Mouse (Mus musculus) stomach, embryonic 16.5 days (tissue): ENCODE results near the gene Ccdc152. TPM values are rescaled to one million over a fixed set of nuclear protein-coding genes. Genes with fewer than 3 reads are reported as not detected.

ENCODE experiments used
- ATAC-seq: fragments of 200-750 bp; cut with Nextera tagmentation; 2 replicates; pipeline ENCODE4 v1.8.0; 2017; ENCODE audit warnings: moderate number of reproducible peaks, moderate TSS enrichment; ENCODE audit not compliant: insufficient read depth, low FRiP score
- H3K27ac ChIP-seq: fragments of 300-500 bp; sonication (generic); 2 replicates; pipeline ENCODE4 v1.5.1; 2014; ENCODE audit warnings: low read length
- H3K27me3 ChIP-seq: fragments of 300-500 bp; sonication (generic); 2 replicates; pipeline ENCODE4 v1.6.1; 2014; ENCODE audit warnings: low read length, control low read depth, mixed read lengths; ENCODE audit not compliant: control insufficient read depth, insufficient read depth
- H3K36me3 ChIP-seq: fragments of 300-500 bp; sonication (generic); 2 replicates; pipeline ENCODE4 v1.6.1; 2014; ENCODE audit warnings: low read length; ENCODE audit not compliant: control insufficient read depth, insufficient read depth
- H3K4me1 ChIP-seq: fragments of 300-500 bp; sonication (generic); 2 replicates; pipeline ENCODE4 v1.6.1; 2014; ENCODE audit warnings: low read length, control low read depth, mixed read lengths; ENCODE audit not compliant: control insufficient read depth, insufficient read depth
- H3K4me2 ChIP-seq: fragments of 300-500 bp; sonication (generic); 2 replicates; pipeline ENCODE4 v1.6.1; 2014; ENCODE audit warnings: low read depth, low read length, mixed read lengths
- H3K4me3 ChIP-seq: fragments of 300-500 bp; sonication (generic); replicated peaks from 2 replicates; pipeline ENCODE4 v1.5.1; 2014; ENCODE audit warnings: mild to moderate bottlenecking, low read length
- H3K9ac ChIP-seq: fragments of 300-500 bp; sonication (generic); 2 replicates; pipeline ENCODE4 v1.6.1; 2014; ENCODE audit warnings: low read length
- H3K9me3 ChIP-seq: fragments of 300-500 bp; sonication (generic); replicated peaks from 2 replicates; pipeline ENCODE4 v1.6.1; 2016; ENCODE audit warnings: low read length, control low read depth; ENCODE audit not compliant: control insufficient read depth
- WGBS: fragments of 180-500 bp; shearing (Covaris S2); extraction: QIAGEN DNeasy Blood & Tissue Kit; methylation state at CpG from one replicate; pipeline ENCODE4 v1.1.7; 2014; 5-methylcytosine and 5-hydroxymethylcytosine counted together
- polyA plus RNA-seq: library from polyadenylated mRNA; unstranded; fragments of >200 nt; fragmentation: Nextera tagmentation; extraction: Ambion mirVana; gene quantifications from 2 replicates; pipeline ENCODE4 v1.2.1, GENCODE M21; 2015

Ccdc152 gene
- polyA plus RNA-seq = 0.22 and 0.28 TPM in 2 replicates

DNA sequence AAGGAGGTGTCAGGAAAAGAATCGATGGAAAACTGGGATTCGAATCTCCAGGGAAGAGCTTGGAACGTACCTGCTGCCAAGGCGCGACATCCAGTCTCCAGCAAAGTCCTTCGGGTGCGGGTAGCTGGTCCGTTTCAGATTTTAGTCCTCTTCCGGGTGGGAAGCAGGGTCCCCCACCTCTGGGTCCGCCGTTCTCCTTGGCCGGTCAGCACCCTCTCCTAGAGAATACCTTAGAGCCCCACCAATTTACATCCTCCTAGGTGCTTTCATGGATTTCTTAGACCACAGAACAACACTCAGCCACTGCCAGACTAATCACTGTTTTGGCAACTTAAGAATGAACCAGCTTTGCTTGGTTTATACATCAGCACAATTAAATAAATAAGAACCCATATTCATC, at the start of gene Ccdc152:
Ccdc152 (minus strand) TSS at position 101 of the 400 bp plus-strand sequence.
- no peak within 1 kb of the TSS for H3K27ac ChIP-seq
- no peaks in the 10 kb centered on the region for H3K9me3 ChIP-seq
- no peaks in the 10 kb centered on the region for H3K36me3 ChIP-seq
- no peaks in the 10 kb centered on the region for H3K4me1 ChIP-seq
- H3K4me3 ChIP-seq = no peak within 1 kb of the TSS
- ATAC-seq = no peak
- H3K9ac ChIP-seq = no peak within 1 kb of the TSS
- no peaks in the 10 kb centered on the region for H3K27me3 ChIP-seq
- WGBS = 89% methylated on average over 12 of the region's 12 CpGs
- H3K4me2 ChIP-seq = no peak within 1 kb of the TSS

DNA sequence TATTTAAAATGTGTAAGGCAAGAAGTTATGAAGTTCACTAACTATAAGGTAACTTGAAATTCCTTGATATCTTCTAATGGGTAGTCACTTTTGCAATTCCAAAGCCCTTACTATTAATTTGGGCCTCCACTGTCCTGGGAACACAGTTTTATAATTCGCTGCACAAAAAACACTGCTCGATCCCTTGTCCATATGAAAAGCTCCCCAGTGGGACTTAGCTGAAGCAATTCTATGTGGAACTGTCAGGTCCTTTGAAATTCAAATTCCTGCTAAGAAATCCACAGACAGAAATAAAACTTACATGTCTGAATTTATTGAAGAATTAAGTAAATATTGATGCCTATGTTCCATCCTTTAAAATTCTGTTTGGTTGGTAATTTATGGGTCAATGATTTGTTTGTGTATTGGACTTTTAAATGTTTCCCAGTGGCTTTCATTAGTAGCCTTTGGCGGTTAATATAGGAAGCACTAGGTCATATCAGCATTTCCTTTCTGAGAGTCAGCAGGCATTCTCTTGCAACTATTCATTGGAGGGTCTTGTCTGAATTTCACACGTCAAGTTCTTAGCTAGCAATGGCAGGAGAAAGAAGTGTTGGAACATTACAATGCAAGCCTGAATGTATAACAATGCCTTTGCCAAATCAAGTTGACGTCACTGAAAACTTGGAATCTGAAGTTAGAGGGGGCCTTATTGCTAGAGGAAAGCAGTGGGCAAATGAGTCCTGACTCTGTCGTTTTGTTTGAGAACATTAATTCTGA, 46.2 kb upstream of the Ccdc152 start:
- no peak for ATAC-seq
- H3K27me3 ChIP-seq = no peaks in the 10 kb centered on the region
- WGBS = 71% methylated on average over 6 of the region's 6 CpGs

GRCm38 (mm10) chr15:3346682-3347081, 43.4 kb upstream of the Ccdc152 start:
- Histone ChIP-seq H3K4me2 (no peak overlapping the region), H3K4me3 (no peak overlapping the region), H3K9me3 (no peaks in the 10 kb centered on the region), H3K27ac (no peak overlapping the region), H3K36me3 (no peaks in the 10 kb centered on the region), H3K4me1 (peaks cover 3% of the 10 kb centered on the region; the same call in 1 of the 2 replicates), H3K9ac (no peak overlapping the region), H3K27me3 (no peaks in the 10 kb centered on the region)
- no peak for ATAC-seq
- WGBS = 46% methylated on average over 3 of the region's 3 CpGs

More for the DNA sequence above, 46.2 kb upstream of the Ccdc152 start:
- no peak overlapping the region for H3K4me3 ChIP-seq
- H3K4me1 ChIP-seq = peaks cover 3% of the 10 kb centered on the region; the same call in 1 of the 2 replicates
- no peaks in the 10 kb centered on the region for H3K9me3 ChIP-seq
- no peak overlapping the region for H3K4me2 ChIP-seq
- H3K9ac ChIP-seq = no peak overlapping the region
- H3K36me3 ChIP-seq = no peaks in the 10 kb centered on the region
- no peak overlapping the region for H3K27ac ChIP-seq

GRCm38 (mm10) chr15:3344555-3344954, 41.2 kb upstream of the Ccdc152 start:
- no peak overlapping the region for H3K9ac ChIP-seq
- 88% methylated on average over 4 of the region's 4 CpGs for WGBS
- H3K4me1 ChIP-seq = peaks cover 3% of the 10 kb centered on the region; the same call in 1 of the 2 replicates
- no peaks in the 10 kb centered on the region for H3K9me3 ChIP-seq
- no peak overlapping the region for H3K4me3 ChIP-seq
- no peaks in the 10 kb centered on the region for H3K27me3 ChIP-seq
- peaks cover 9% of the 10 kb centered on the region for H3K36me3 ChIP-seq
- ATAC-seq = no peak
- no peak overlapping the region for H3K4me2 ChIP-seq
- H3K27ac ChIP-seq = no peak overlapping the region

DNA sequence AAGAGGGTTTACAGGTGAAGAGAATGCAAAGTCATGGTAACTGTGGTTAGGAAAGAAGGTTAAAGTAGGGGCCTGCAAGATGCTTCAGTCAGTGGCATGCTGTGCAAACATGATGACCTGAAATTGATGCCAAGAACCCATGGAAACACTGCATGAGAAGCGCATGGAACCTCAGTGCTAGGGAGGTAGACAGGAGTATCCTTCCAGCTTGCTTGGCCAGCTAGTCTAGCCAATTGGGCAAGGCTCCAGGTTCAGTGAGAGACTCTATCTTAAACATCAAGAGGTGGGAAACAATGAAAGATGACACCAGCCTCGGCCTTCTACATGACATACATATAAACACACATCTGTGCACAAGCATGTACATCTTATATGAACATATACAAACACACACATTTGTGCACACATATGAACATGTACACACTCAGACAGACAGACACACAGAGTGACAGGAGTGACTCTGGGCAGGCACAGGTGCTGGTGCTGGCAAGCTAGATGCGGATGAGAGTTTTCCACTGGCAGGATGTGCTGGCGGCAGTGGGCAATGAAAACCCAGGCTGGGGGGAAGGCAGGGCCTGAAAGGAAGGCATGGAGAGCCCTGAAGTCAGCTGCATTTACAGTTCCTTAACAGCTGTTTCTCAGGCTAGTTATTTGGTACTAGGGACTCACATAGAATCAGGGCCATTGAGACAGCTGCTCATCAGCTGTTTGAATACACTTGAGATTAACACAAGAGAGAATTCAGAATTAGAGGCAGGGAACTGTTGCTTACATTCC, 38.7 kb upstream of the Ccdc152 start:
- Histone ChIP-seq H3K4me3 (no peak overlapping the region), H3K27ac (no peak overlapping the region), H3K4me1 (peaks cover 2% of the 10 kb centered on the region; the same call in 1 of the 2 replicates), H3K9me3 (0 out of 2 replicates have a peak, but pooled peaks cover 8% of the 10 kb centered on the region), H3K4me2 (no peak overlapping the region), H3K9ac (no peak overlapping the region), H3K27me3 (no peaks in the 10 kb centered on the region), H3K36me3 (peaks cover 28% of the 10 kb centered on the region)
- ATAC-seq = no peak
- 79% methylated on average over 4 of the region's 4 CpGs for WGBS

DNA sequence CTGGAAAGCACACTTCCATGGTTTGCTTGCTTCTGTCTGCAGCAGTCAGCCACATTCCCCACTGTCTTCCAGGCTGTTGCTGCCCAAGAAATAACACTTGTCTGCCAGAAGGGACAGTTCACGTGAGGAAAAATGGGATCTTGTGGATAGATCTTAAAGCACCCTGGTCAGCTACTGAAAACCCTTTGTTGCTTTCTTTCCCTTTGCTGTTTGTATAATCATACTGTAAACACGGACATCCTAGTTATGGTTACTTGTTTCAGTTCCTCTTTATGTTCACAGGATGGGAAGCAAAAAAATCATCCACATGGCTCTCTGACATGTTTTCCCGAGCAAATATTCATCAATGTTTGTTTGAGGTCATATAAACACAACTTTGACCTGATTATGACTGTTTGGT, 36.5 kb upstream of the Ccdc152 start:
- ATAC-seq = no peak
- H3K4me3 ChIP-seq = no peak overlapping the region
- no peak overlapping the region for H3K9ac ChIP-seq

GRCm38 (mm10) chr15:3332517-3332916, 29.2 kb upstream of the Ccdc152 start:
- Histone ChIP-seq H3K4me1 (no peaks in the 10 kb centered on the region), H3K27ac (no peak overlapping the region), H3K36me3 (peaks cover 11% of the 10 kb centered on the region), H3K9ac (no peak overlapping the region), H3K4me2 (no peak overlapping the region), H3K4me3 (no peak overlapping the region), H3K27me3 (no peaks in the 10 kb centered on the region), H3K9me3 (0 out of 2 replicates have a peak, but pooled peaks cover 3% of the 10 kb centered on the region)
- ATAC-seq = no peak
- WGBS = 87% methylated on average over 4 of the region's 4 CpGs

More for the DNA sequence above, 36.5 kb upstream of the Ccdc152 start:
- Histone ChIP-seq H3K4me2 (no peak overlapping the region), H3K27me3 (no peaks in the 10 kb centered on the region), H3K4me1 (no peaks in the 10 kb centered on the region), H3K36me3 (peaks cover 30% of the 10 kb centered on the region), H3K27ac (no peak overlapping the region), H3K9me3 (0 out of 2 replicates have a peak, but pooled peaks cover 8% of the 10 kb centered on the region)
- 61% methylated on average over 3 of the region's 3 CpGs for WGBS

DNA sequence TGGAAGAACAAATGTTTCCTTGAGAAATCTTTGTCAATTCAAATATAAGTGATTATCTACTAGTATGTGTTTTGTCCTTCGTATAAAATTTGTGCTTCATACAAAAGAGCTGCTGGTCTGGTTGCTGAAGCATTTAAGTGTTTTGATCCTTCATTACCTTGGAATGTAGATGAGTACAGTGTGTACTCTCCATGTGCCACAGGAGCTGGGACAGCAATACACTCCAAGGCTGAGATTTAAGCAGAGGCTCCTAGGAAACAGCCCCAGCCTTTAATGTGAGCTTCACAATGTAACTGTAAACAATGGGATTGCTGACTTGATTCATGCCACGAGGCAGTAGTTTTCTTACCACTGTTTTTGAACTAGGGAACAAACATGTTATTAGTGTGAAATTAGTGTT, 28.5 kb upstream of the Ccdc152 start:
- H3K9ac ChIP-seq = no peak overlapping the region
- no peaks in the 10 kb centered on the region for H3K4me1 ChIP-seq
- no peak overlapping the region for H3K4me2 ChIP-seq
- no peak overlapping the region for H3K27ac ChIP-seq
- no peaks in the 10 kb centered on the region for H3K27me3 ChIP-seq
- ATAC-seq = no peak
- peaks cover 7% of the 10 kb centered on the region for H3K36me3 ChIP-seq
- WGBS = 66% methylated on average over 2 of the region's 2 CpGs
- H3K4me3 ChIP-seq = no peak overlapping the region
- no peaks in the 10 kb centered on the region for H3K9me3 ChIP-seq

DNA sequence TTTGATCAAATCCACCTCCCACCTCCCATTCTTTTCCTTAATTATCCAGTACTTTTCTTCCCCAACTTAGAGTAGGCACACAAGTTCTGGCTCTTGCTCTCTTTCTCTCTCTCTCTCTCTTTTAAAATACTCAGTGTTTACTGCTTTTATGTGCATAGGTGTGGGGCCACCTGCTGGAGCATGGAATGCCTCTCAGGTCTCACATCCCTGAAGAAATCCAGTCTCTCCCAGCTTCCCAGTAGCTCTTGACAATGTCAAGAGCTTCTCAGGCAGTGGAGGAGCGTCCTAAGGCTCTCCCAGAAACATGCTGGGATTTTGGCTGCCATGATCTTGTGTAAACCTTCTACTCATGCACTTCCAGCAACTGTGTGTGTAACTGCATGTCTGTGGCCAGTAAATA, 27.0 kb upstream of the Ccdc152 start:
- H3K27ac ChIP-seq = no peak overlapping the region
- peaks cover 6% of the 10 kb centered on the region; the same call in 1 of the 2 replicates for H3K36me3 ChIP-seq
- no peak overlapping the region for H3K4me3 ChIP-seq
- WGBS = 65% methylated on average over 1 of the region's 1 CpGs
- H3K4me1 ChIP-seq = no peaks in the 10 kb centered on the region
- no peak for ATAC-seq
- H3K27me3 ChIP-seq = no peaks in the 10 kb centered on the region
- H3K4me2 ChIP-seq = no peak overlapping the region
- H3K9ac ChIP-seq = no peak overlapping the region
- H3K9me3 ChIP-seq = no peaks in the 10 kb centered on the region
